Mouse (Mus musculus): Measurements from ENCODE around the gene Ift74. TPM values are rescaled to one million over a fixed set of nuclear protein-coding genes. Genes with fewer than 3 reads are reported as not detected.
A peak's percentile ranks its signal among the peaks of the same experiment; 100 is the strongest.

Gene Ift74
- polyA plus RNA-seq, 1 experiment from 2014 or later: 43.2 TPM

- Histone ChIP-seq H3K36me3 (no peaks in the 10 kb centered on the region), H3K27ac (no peak overlapping the region), H3K4me3 (no peak overlapping the region), H3K9ac (no peak overlapping the region), H3K27me3 (no peaks in the 10 kb centered on the region), H3K4me2 (replicated peaks) (no peak overlapping the region), H3K9me3 (no peaks in the 10 kb centered on the region), H3K4me1 (no peaks in the 10 kb centered on the region; the same call in 1 of the 2 replicates)
- ATAC-seq (ENCODE audit: low FRiP score, low read depth): no peak
- 52% methylated on average over 4 of the region's 4 CpGs for WGBS
Observed at GRCm38 (mm10) chr4:94711426-94711825, 97.1 kb downstream of the Ift74 start.

- Histone ChIP-seq H3K9me3 (no peaks in the 10 kb centered on the region), H3K36me3 (no peaks in the 10 kb centered on the region), H3K27ac (no peak overlapping the region), H3K4me3 (no peak overlapping the region), H3K9ac (no peak overlapping the region), H3K4me2 (replicated peaks) (no peak overlapping the region), H3K27me3 (no peaks in the 10 kb centered on the region), H3K4me1 (no peaks in the 10 kb centered on the region; the same call in 1 of the 2 replicates)
- ATAC-seq (ENCODE audit: low FRiP score, low read depth): no peak
Observed at GRCm38 (mm10) chr4:94713741-94714140, 99.5 kb downstream of the Ift74 start.

GRCm38 (mm10) chr4:94715166-94715565 is 100.9 kb downstream of the Ift74 start:
- WGBS: 65% methylated on average over 6 of the region's 6 CpGs
- Histone ChIP-seq H3K4me1 (no peaks in the 10 kb centered on the region; the same call in 1 of the 2 replicates), H3K27ac (no peak overlapping the region), H3K27me3 (no peaks in the 10 kb centered on the region), H3K9ac (no peak overlapping the region), H3K4me3 (no peak overlapping the region), H3K4me2 (replicated peaks) (no peak overlapping the region), H3K36me3 (no peaks in the 10 kb centered on the region), H3K9me3 (no peaks in the 10 kb centered on the region)
- no peak for ATAC-seq (ENCODE audit: low FRiP score, low read depth)

GRCm38 (mm10) chr4:94725799-94726198 is 111.5 kb downstream of the Ift74 start:
- ATAC-seq (ENCODE audit: low FRiP score, low read depth): no peak
- Histone ChIP-seq H3K4me2 (replicated peaks) (no peak overlapping the region), H3K27me3 (no peaks in the 10 kb centered on the region), H3K4me1 (no peaks in the 10 kb centered on the region), H3K27ac (no peak overlapping the region), H3K4me3 (no peak overlapping the region), H3K9ac (no peak overlapping the region), H3K36me3 (no peaks in the 10 kb centered on the region), H3K9me3 (peaks cover 4% of the 10 kb centered on the region; the same call in 1 of the 2 replicates)
- WGBS: 73% methylated on average over 4 of the region's 4 CpGs

- Histone ChIP-seq H3K4me1 (peaks cover 3% of the 10 kb centered on the region), H3K4me2 (replicated peaks) (no peak overlapping the region), H3K36me3 (no peaks in the 10 kb centered on the region), H3K27ac (no peak overlapping the region), H3K27me3 (no peaks in the 10 kb centered on the region), H3K9me3 (peaks cover 4% of the 10 kb centered on the region; the same call in 1 of the 2 replicates), H3K9ac (no peak overlapping the region), H3K4me3 (no peak overlapping the region)
- ATAC-seq (ENCODE audit: low FRiP score, low read depth): no peak
Observed at GRCm38 (mm10) chr4:94732721-94733120, 118.4 kb downstream of the Ift74 start.

- Histone ChIP-seq H3K9me3 (no peaks in the 10 kb centered on the region), H3K4me3 (no peak overlapping the region), H3K36me3 (no peaks in the 10 kb centered on the region), H3K27ac (peak overlapping the region; percentile 48; the same call in 1 of the 2 replicates), H3K27me3 (no peaks in the 10 kb centered on the region), H3K4me2 (replicated peaks) (peak overlapping the region; percentile 14; the same call in 1 of the 2 replicates), H3K4me1 (peaks cover 23% of the 10 kb centered on the region), H3K9ac (no peak overlapping the region)
- WGBS: 30% methylated on average over 5 of the region's 5 CpGs
- ATAC-seq (ENCODE audit: low FRiP score, low read depth): peak; percentile 70
Observed at GRCm38 (mm10) chr4:94737326-94738295, 123.3 kb downstream of the Ift74 start.

- WGBS: 51% methylated on average over 16 of the region's 16 CpGs
- H3K27ac ChIP-seq: peak within 1 kb of the TSS; percentile 48; the same call in 1 of the 2 replicates
- peak within 1 kb of the TSS; percentile 12 for H3K4me3 ChIP-seq
- no peaks in the 10 kb centered on the region for H3K9me3 ChIP-seq
- no peaks in the 10 kb centered on the region for H3K27me3 ChIP-seq
- H3K4me1 ChIP-seq: peaks cover 23% of the 10 kb centered on the region
- peak; percentile 52; the same call in 1 of the 2 replicates for ATAC-seq (ENCODE audit: low FRiP score, low read depth)
- H3K4me2 ChIP-seq (replicated peaks): peak within 1 kb of the TSS; percentile 34
- no peak within 1 kb of the TSS for H3K9ac ChIP-seq
- H3K36me3 ChIP-seq: no peaks in the 10 kb centered on the region
Observed at GRCm38 (mm10) chr4:94738838-94739731, 124.8 kb downstream of the Ift74 start, which contains the start of gene Tek. Tek (plus strand) TSS chr4:94739289.

GRCm38 (mm10) chr4:94741824-94742223 is 127.5 kb downstream of the Ift74 start:
- Histone ChIP-seq H3K36me3 (no peaks in the 10 kb centered on the region), H3K9ac (no peak overlapping the region), H3K4me1 (peaks cover 23% of the 10 kb centered on the region), H3K9me3 (no peaks in the 10 kb centered on the region), H3K4me3 (no peak overlapping the region), H3K27ac (no peak overlapping the region), H3K27me3 (no peaks in the 10 kb centered on the region), H3K4me2 (replicated peaks) (no peak overlapping the region)
- ATAC-seq (ENCODE audit: low FRiP score, low read depth): no peak
- WGBS: 74% methylated on average over 1 of the region's 1 CpGs

MicroRNAs within 50 kb of the gene (microRNA counts, 519-probe panel; counts per million panel counts)
- microRNA mmu-miR-872: 3,554 counts per million, percentile 65 among the panel's probes with 10 or more counts

Small RNA genes within 50 kb of the gene (microRNA-seq; reads per million reads assigned to microRNA genes)
- 2,670 reads per million, percentile 85 among the genes with 10 or more reads in this experiment for gene Mir872

Other genes starting within 250 kb of the Ift74 start
- not detected in 2 replicates for gene Gm10306, start 57.9 kb upstream of the Ift74 start, polyA plus RNA-seq (2015; fragmentation: Nextera tagmentation; extraction: Ambion mirVana)
- gene Caap1, start 57.7 kb upstream of the Ift74 start, polyA plus RNA-seq (2015; fragmentation: Nextera tagmentation; extraction: Ambion mirVana): 20.9 and 21.8 TPM in 2 replicates
- gene Plaa, start 11.2 kb upstream of the Ift74 start, polyA plus RNA-seq (2015; fragmentation: Nextera tagmentation; extraction: Ambion mirVana): 66.7 and 72.2 TPM in 2 replicates
- gene Lrrc19, start 35.7 kb downstream of the Ift74 start, polyA plus RNA-seq (2015; fragmentation: Nextera tagmentation; extraction: Ambion mirVana): 1.1 and 1.4 TPM in 2 replicates
- 10.9 and 11.8 TPM in 2 replicates for gene Tek, start 124.8 kb downstream of the Ift74 start, polyA plus RNA-seq (2015; fragmentation: Nextera tagmentation; extraction: Ambion mirVana)